Mouse (Mus musculus): ENCODE data around the gene Nipsnap3b. TPM values are rescaled to one million over a fixed set of nuclear protein-coding genes. Genes with fewer than 3 reads are reported as not detected.
A peak's percentile ranks its signal among the peaks of the same experiment; 100 is the strongest.

Nipsnap3b gene
- polyA plus RNA-seq, 1 experiment from 2014 or later, result 79.9 TPM

DNA sequence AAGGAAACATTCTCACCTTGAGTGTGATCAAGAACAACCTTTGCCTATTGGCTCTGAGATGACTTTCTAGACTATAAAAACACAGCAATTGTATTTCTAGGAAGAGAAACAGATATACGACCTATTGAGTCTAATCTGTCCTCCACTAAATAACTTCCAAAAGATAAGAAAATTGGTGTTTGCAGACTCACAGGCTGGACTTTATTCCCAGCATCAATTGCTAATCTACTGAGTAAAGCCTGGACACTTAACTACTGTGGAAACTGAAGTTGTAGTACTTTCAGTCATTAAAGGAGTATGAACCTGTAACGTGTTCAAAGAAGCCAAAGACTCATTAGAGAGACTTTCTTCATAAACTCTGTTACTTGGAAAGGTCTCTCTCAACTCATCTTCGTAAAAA, 16.1 kb downstream of the Nipsnap3b start:
- 78% methylated on average over 3 of the region's 3 CpGs for WGBS
- H3K4me2 ChIP-seq, result no peak overlapping the region

DNA sequence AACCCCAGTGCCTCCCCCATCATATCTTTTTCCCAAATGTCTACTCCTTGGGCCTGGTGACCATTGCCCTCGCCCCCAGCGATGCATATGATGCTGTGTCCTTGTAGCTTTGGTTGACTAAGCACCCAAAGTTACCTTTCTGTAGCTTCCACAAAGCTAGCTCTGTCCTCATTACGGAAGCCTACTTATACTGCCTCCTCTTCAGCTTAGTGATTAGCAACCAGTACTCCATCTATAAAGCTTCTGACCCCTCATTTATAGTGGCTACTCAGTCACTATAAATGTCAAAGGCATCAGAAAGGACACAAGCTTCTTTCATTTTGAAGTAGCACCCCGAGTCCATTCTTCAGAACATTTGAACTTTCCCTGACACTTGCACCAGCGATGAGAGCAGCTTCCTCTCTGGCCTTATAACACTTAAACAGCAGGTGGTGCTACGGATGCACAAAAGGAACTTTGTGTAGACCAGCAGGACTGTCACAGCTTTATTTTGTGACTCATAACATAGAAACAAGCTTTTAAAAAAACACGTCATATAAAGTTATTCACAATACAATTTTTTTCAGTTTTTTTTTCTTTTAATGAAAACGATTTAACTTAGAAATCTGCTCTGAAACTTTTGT, 18.8 kb downstream of the Nipsnap3b start:
- WGBS, result 56% methylated on average over 8 of the region's 8 CpGs
- no peaks in the 10 kb centered on the region for H3K27me3 ChIP-seq (ENCODE audit: insufficient read depth, low read length)
- H3K27ac ChIP-seq (ENCODE audit: low read depth), result no peak overlapping the region
- H3K36me3 ChIP-seq (ENCODE audit: insufficient read depth), result peaks cover 24% of the 10 kb centered on the region; the same call in 1 of the 2 replicates
- H3K9ac ChIP-seq, result no peak overlapping the region
- H3K9me3 ChIP-seq (ENCODE audit: low read depth, low read length), result no peaks in the 10 kb centered on the region
- DNase-seq (peak; percentile 66), ATAC-seq (ENCODE audit: insufficient read depth) (no peak)
- no peak overlapping the region for H3K4me3 ChIP-seq (ENCODE audit: low read depth, low read length)
- H3K4me2 ChIP-seq, result no peak overlapping the region
- H3K4me1 ChIP-seq (ENCODE audit: insufficient read depth), result no peaks in the 10 kb centered on the region
- peak; percentile 52 for TF ChIP-seq CTCF (IDR thresholded peaks at IDR 0.05; ENCODE audit: low read depth)

More for the DNA sequence above, 16.1 kb downstream of the Nipsnap3b start:
- DNase-seq (no peak), ATAC-seq (ENCODE audit: insufficient read depth) (no peak)
- Histone ChIP-seq H3K4me3 (ENCODE audit: low read depth, low read length) (no peak overlapping the region), H3K9ac (no peak overlapping the region), H3K36me3 (ENCODE audit: insufficient read depth) (peaks cover 18% of the 10 kb centered on the region; the same call in 1 of the 2 replicates), H3K27me3 (ENCODE audit: insufficient read depth, low read length) (no peaks in the 10 kb centered on the region), H3K27ac (ENCODE audit: low read depth) (no peak overlapping the region), H3K4me1 (ENCODE audit: insufficient read depth) (no peaks in the 10 kb centered on the region), H3K9me3 (ENCODE audit: low read depth, low read length) (no peaks in the 10 kb centered on the region)
- TF ChIP-seq CTCF (IDR thresholded peaks at IDR 0.05; ENCODE audit: low read depth), result no peak

DNA sequence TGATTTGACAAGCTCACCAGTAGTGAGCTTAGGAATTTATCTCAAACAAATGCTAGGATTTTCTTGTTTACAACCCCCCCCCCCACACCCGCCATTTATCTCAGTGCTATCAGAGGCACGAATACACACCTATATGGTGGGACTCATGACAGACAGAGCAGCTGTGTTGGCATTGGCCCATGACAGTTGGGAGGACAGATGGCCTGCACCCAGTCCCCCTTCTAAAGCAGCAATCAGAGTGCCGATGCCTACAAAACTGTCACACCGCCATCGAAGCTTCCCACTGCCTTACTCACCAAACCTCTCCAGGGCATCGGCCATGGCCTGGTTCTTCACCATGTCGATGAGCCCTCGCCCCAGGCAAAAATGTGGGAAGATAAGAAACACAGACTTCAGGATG, 32.1 kb downstream of the Nipsnap3b start:
- ATAC-seq (ENCODE audit: insufficient read depth) (no peak), DNase-seq (no peak)
- Histone ChIP-seq H3K4me3 (ENCODE audit: low read depth, low read length) (no peak overlapping the region), H3K27me3 (ENCODE audit: insufficient read depth, low read length) (no peaks in the 10 kb centered on the region), H3K9me3 (ENCODE audit: low read depth, low read length) (no peaks in the 10 kb centered on the region), H3K4me2 (no peak overlapping the region), H3K4me1 (ENCODE audit: insufficient read depth) (no peaks in the 10 kb centered on the region), H3K9ac (no peak overlapping the region), H3K27ac (ENCODE audit: low read depth) (no peak overlapping the region), H3K36me3 (ENCODE audit: insufficient read depth) (peaks cover 61% of the 10 kb centered on the region)
- 88% methylated on average over 8 of the region's 8 CpGs for WGBS
- no peak for TF ChIP-seq CTCF (IDR thresholded peaks at IDR 0.05; ENCODE audit: low read depth)

DNA sequence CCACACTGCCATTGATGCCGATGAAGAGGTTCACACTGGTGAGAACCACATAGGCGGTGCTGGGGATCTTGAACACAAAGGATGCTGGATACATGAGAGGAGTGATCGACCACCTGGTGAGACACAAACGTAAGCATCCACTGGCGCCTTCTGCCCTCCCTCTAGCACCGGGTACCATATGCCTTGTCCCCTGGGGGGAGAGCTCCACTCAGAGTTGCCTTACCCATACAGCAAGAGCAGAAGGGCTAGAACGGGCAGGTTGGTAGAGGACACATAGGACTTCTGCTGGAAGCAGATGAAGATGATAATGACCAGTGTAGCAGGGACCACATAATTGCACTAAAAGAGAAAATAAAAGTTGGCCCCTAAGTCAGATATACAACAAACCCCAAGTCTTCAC, 34.1 kb downstream of the Nipsnap3b start:
- Histone ChIP-seq H3K27ac (ENCODE audit: low read depth) (no peak overlapping the region), H3K4me3 (ENCODE audit: low read depth, low read length) (no peak overlapping the region), H3K9ac (no peak overlapping the region), H3K9me3 (ENCODE audit: low read depth, low read length) (no peaks in the 10 kb centered on the region), H3K4me2 (no peak overlapping the region), H3K27me3 (ENCODE audit: insufficient read depth, low read length) (no peaks in the 10 kb centered on the region), H3K36me3 (ENCODE audit: insufficient read depth) (peaks cover 72% of the 10 kb centered on the region), H3K4me1 (ENCODE audit: insufficient read depth) (no peaks in the 10 kb centered on the region)
- no peak for TF ChIP-seq CTCF (IDR thresholded peaks at IDR 0.05; ENCODE audit: low read depth)
- 86% methylated on average over 7 of the region's 7 CpGs for WGBS
- DNase-seq (no peak), ATAC-seq (ENCODE audit: insufficient read depth) (no peak)

DNA sequence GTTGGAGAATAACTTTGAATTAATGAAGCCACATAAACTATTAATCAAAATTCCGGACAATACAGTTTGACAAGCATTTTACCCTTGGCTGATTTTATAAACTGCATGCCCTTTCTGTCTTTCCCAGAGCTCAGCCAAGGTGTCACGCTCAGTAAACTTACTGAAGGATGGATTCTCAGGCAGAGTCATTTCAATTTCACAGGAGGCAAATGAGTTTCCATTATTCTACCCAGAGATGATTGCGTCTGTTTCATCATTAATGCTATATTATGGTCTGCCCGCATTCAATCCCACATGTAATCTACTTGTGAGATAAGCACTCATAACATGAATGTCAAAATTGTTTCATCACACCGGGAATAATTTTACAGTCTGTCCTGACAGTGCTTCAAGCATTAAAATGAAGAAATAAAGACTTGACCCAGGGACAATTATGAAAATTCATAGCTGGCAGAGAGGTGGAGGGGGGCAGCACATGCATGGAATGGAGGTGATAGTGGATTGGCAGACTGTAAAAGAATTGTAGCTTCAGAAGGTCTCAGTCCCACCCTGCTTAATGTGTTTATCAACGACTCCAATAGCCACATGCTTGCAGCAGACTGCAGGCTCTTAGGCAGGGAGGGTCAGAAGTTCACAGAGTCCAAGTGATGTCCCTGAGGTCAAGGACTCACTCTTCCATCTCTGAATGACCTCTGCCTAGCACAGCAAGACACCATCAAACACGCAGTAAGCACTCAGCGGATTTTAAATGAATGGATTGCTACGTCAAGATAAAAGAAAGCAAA, 34.8 kb downstream of the Nipsnap3b start:
- H3K27ac ChIP-seq (ENCODE audit: low read depth), result no peak overlapping the region
- H3K4me1 ChIP-seq (ENCODE audit: insufficient read depth), result no peaks in the 10 kb centered on the region
- TF ChIP-seq CTCF (IDR thresholded peaks at IDR 0.05; ENCODE audit: low read depth), result no peak
- DNase-seq (no peak), ATAC-seq (ENCODE audit: insufficient read depth) (no peak)
- no peak overlapping the region for H3K9ac ChIP-seq
- no peaks in the 10 kb centered on the region for H3K27me3 ChIP-seq (ENCODE audit: insufficient read depth, low read length)
- H3K4me3 ChIP-seq (ENCODE audit: low read depth, low read length), result no peak overlapping the region
- H3K9me3 ChIP-seq (ENCODE audit: low read depth, low read length), result no peaks in the 10 kb centered on the region
- 53% methylated on average over 9 of the region's 9 CpGs for WGBS
- no peak overlapping the region for H3K4me2 ChIP-seq
- peaks cover 71% of the 10 kb centered on the region for H3K36me3 ChIP-seq (ENCODE audit: insufficient read depth)

- no peak overlapping the region for H3K9ac ChIP-seq
- no peaks in the 10 kb centered on the region for H3K4me1 ChIP-seq (ENCODE audit: insufficient read depth)
- peaks cover 65% of the 10 kb centered on the region for H3K36me3 ChIP-seq (ENCODE audit: insufficient read depth)
- no peak overlapping the region for H3K4me3 ChIP-seq (ENCODE audit: low read depth, low read length)
- no peak for TF ChIP-seq CTCF (IDR thresholded peaks at IDR 0.05; ENCODE audit: low read depth)
- DNase-seq, result no peak
- no peak overlapping the region for H3K27ac ChIP-seq (ENCODE audit: low read depth)
- ATAC-seq (ENCODE audit: insufficient read depth), result no peak
- H3K9me3 ChIP-seq (ENCODE audit: low read depth, low read length), result no peaks in the 10 kb centered on the region
- H3K4me2 ChIP-seq, result no peak overlapping the region
- 79% methylated on average over 7 of the region's 7 CpGs for WGBS
- no peaks in the 10 kb centered on the region for H3K27me3 ChIP-seq (ENCODE audit: insufficient read depth, low read length)
Observed at GRCm38 (mm10) chr4:53062301-53063008, 50.8 kb downstream of the Nipsnap3b start.

Other genes with a start within 250 kb of the Nipsnap3b start
- not detected in 2 replicates for gene Olfr275, start 197.3 kb upstream of the Nipsnap3b start, polyA plus RNA-seq (2014; fragmentation: Nextera tagmentation; extraction: Ambion mirVana)
- not detected in 2 replicates for gene Olfr273, start 152.6 kb upstream of the Nipsnap3b start, polyA plus RNA-seq (2014; fragmentation: Nextera tagmentation; extraction: Ambion mirVana)
- not detected in 2 replicates for gene Olfr272, start 92.7 kb upstream of the Nipsnap3b start, polyA plus RNA-seq (2014; fragmentation: Nextera tagmentation; extraction: Ambion mirVana)
- not detected in 2 replicates for gene Olfr270, start 47.3 kb upstream of the Nipsnap3b start, polyA plus RNA-seq (2014; fragmentation: Nextera tagmentation; extraction: Ambion mirVana)
- gene Nipsnap3a, start 22.6 kb upstream of the Nipsnap3b start, polyA plus RNA-seq (2014; fragmentation: Nextera tagmentation; extraction: Ambion mirVana), result not detected in 2 replicates
- 13.6 and 14.3 TPM in 2 replicates for gene Abca1, start 148.0 kb downstream of the Nipsnap3b start, polyA plus RNA-seq (2014; fragmentation: Nextera tagmentation; extraction: Ambion mirVana)